Mouse (Mus musculus) lung, embryonic 14.5 days (tissue): ENCODE results near the gene Mpp2. TPM values are rescaled to one million over a fixed set of nuclear protein-coding genes. Genes with fewer than 3 reads are reported as not detected.
A peak's percentile ranks its signal among the peaks of the same experiment; 100 is the strongest.

Experiments used
- ATAC-seq: fragments of 200-750 bp; cut with Nextera tagmentation; 2 replicates; pipeline ENCODE4 v1.8.0; 2017; ENCODE audit warnings: mild to moderate bottlenecking, moderate TSS enrichment, moderate library complexity; ENCODE audit not compliant: insufficient read depth
- DNase-seq: peaks from one replicate; pipeline ENCODE4 v3.0.0-alpha.2; 2015
- H3K27ac ChIP-seq: fragments of 300-500 bp; sonication (generic); 2 replicates; pipeline ENCODE4 v1.5.1; 2014; ENCODE audit warnings: low read depth, mild to moderate bottlenecking, moderate library complexity
- H3K27me3 ChIP-seq: fragments of 300-500 bp; sonication (generic); 2 replicates; pipeline ENCODE4 v1.6.1; 2014; ENCODE audit warnings: low read length, control low read depth; ENCODE audit not compliant: insufficient read depth
- H3K36me3 ChIP-seq: fragments of 300-500 bp; sonication (generic); 2 replicates; pipeline ENCODE4 v1.6.1; 2014; ENCODE audit warnings: control low read depth; ENCODE audit not compliant: insufficient read depth
- H3K4me1 ChIP-seq: fragments of 300-500 bp; sonication (generic); 2 replicates; pipeline ENCODE4 v1.6.1; 2014; ENCODE audit warnings: antibody characterized with exemption, control low read depth; ENCODE audit not compliant: insufficient read depth
- H3K4me2 ChIP-seq: fragments of 300-500 bp; sonication (generic); 2 replicates; pipeline ENCODE4 v1.6.1; 2014; ENCODE audit warnings: mild to moderate bottlenecking
- H3K4me3 ChIP-seq: fragments of 300-500 bp; sonication (generic); 2 replicates; pipeline ENCODE4 v1.5.1; 2014; ENCODE audit warnings: low read depth, low read length
- H3K9ac ChIP-seq: fragments of 300-500 bp; sonication (generic); 2 replicates; pipeline ENCODE4 v1.6.1; 2014
- H3K9me3 ChIP-seq: fragments of 300-500 bp; sonication (generic); 2 replicates; pipeline ENCODE4 v1.6.1; 2016; ENCODE audit warnings: low read depth, low read length, control low read depth
- CTCF ChIP-seq: IDR thresholded peaks from 2 replicates; pipeline ENCODE4 v1.5.1; 2016; ENCODE audit warnings: antibody characterized with exemption, low read depth
- WGBS: fragments of 180-500 bp; shearing (Covaris S2); extraction: QIAGEN DNeasy Blood & Tissue Kit; methylation state at CpG from one replicate; pipeline ENCODE4 v1.1.7; 2014; 5-methylcytosine and 5-hydroxymethylcytosine counted together
- polyA plus RNA-seq: library from polyadenylated mRNA; unstranded; fragments of >200 nt; fragmentation: Nextera tagmentation; extraction: Ambion mirVana; gene quantifications from 2 replicates; pipeline ENCODE4 v1.2.1, GENCODE M21; 2014

Gene Mpp2
- polyA plus RNA-seq, 1 experiment from 2014 or later, result 6.3 TPM

DNA sequence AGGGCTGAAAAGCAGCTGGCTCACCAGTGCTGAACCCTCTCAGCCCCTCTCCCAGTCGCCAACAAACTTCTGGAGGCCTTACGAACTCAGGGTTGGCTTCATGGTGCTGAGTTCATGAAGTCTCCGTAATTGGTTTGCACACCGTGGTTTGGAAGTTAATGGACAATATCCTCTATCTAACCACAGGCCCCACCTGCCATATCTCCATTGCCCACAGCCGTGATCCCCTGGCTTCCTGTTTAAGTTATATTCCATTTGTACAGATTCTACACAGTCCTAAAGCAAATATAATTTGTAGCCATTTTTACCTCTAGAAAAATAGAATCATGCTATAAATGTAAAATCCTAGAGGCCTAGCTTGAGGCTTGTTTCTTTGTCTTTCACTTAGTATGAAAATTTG is 15.6 kb downstream of the Mpp2 start:
- Histone ChIP-seq H3K36me3 (no peaks in the 10 kb centered on the region; the same call in 1 of the 2 replicates), H3K9ac (no peak overlapping the region), H3K9me3 (no peaks in the 10 kb centered on the region), H3K27ac (no peak overlapping the region), H3K27me3 (no peaks in the 10 kb centered on the region), H3K4me3 (no peak overlapping the region), H3K4me1 (0 out of 2 replicates have a peak, but pooled peaks cover 3% of the 10 kb centered on the region), H3K4me2 (no peak overlapping the region)
- 67% methylated on average over 5 of the region's 5 CpGs for WGBS
- no peak for TF ChIP-seq CTCF
- no peak for DNase-seq
- ATAC-seq, result no peak

DNA sequence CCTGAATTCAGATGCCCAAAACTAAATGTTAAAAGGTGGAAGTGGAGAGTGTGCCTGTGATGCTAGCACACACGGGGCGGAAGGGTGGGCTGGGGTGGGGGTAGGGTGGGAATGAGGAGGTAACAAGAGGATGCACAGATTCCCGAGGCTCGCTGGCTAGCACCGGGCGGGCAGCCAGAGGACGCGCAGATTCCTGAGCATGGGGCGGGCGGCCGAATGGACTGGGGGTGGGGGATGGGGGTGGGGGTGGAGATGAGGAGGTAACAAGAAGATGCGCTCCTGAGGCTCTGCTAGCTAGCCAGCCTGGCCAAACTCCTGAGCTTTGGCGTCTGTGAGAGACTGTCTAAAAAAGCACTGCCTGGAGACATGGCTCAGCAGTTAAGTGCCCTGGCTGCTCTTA is 17.9 kb downstream of the Mpp2 start:
- H3K4me1 ChIP-seq, result 0 out of 2 replicates have a peak, but pooled peaks cover 3% of the 10 kb centered on the region
- no peak for TF ChIP-seq CTCF
- peak; percentile 65; the same call in 1 of the 2 replicates for ATAC-seq
- no peak overlapping the region for H3K27ac ChIP-seq
- H3K4me3 ChIP-seq, result no peak overlapping the region
- peak overlapping the region; percentile 51 for H3K4me2 ChIP-seq
- no peaks in the 10 kb centered on the region for H3K9me3 ChIP-seq
- H3K27me3 ChIP-seq, result no peaks in the 10 kb centered on the region
- no peaks in the 10 kb centered on the region for H3K36me3 ChIP-seq
- 2% methylated on average over 13 of the region's 13 CpGs for WGBS
- H3K9ac ChIP-seq, result no peak overlapping the region
- DNase-seq, result peak; percentile 74

DNA sequence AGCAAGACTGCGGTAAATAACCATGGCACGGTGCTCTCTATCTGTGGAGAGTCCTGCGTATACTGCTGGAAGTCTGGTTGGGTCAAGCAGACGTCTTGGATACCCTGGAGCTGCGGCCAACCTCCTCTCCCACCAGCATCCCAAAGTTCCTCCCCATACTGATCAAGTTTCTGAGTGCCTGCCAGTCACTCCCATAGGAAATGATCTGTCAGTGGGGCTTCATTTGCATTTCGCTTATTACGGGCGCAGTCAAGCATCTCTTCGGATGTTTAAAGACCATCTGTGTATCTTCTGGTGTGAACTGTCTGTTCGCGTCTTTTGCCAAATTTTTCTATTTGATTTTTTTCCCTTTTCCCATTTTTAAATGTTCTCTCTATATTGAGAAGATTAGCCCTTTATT is 18.7 kb downstream of the Mpp2 start:
- DNase-seq, result no peak
- Histone ChIP-seq H3K27ac (no peak overlapping the region), H3K27me3 (no peaks in the 10 kb centered on the region), H3K4me1 (0 out of 2 replicates have a peak, but pooled peaks cover 3% of the 10 kb centered on the region), H3K9me3 (no peaks in the 10 kb centered on the region), H3K9ac (no peak overlapping the region), H3K36me3 (no peaks in the 10 kb centered on the region), H3K4me2 (no peak overlapping the region), H3K4me3 (no peak overlapping the region)
- TF ChIP-seq CTCF, result no peak
- WGBS, result 53% methylated on average over 11 of the region's 11 CpGs
- ATAC-seq, result no peak

DNA sequence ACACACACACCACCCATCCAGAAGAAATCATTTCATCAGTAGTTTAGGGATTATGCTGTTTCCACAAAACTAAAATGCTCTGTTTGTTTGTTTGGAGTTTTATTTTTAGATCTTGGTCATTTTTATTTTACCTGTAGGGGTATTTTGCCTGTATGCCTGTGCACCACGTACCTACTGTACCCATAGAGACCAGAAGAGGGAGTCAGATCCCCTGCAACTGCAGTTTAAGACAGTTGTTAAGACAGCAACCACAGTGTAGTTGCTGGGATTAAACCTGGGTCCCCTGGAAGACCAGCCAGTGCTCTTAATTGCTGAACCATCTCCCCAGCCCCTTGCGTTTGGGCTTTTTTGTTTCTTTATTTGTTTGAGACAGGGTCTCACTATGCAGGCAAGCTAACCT is 19.3 kb downstream of the Mpp2 start:
- H3K9me3 ChIP-seq, result no peaks in the 10 kb centered on the region
- no peak overlapping the region for H3K9ac ChIP-seq
- WGBS, result 43% methylated on average over 2 of the region's 2 CpGs
- peak; percentile 55 for TF ChIP-seq CTCF
- 0 out of 2 replicates have a peak, but pooled peaks cover 3% of the 10 kb centered on the region for H3K4me1 ChIP-seq
- H3K4me2 ChIP-seq, result no peak overlapping the region
- no peak overlapping the region for H3K27ac ChIP-seq
- ATAC-seq (no peak), DNase-seq (peak; percentile 46)
- no peak overlapping the region for H3K4me3 ChIP-seq
- H3K36me3 ChIP-seq, result 0 out of 2 replicates have a peak, but pooled peaks cover 4% of the 10 kb centered on the region
- H3K27me3 ChIP-seq, result no peaks in the 10 kb centered on the region

GRCm38 (mm10) chr11:102063076-102063475 is 25.2 kb downstream of the Mpp2 start:
- no peak for DNase-seq
- Histone ChIP-seq H3K9ac (no peak overlapping the region), H3K27ac (no peak overlapping the region), H3K4me2 (no peak overlapping the region), H3K4me3 (no peak overlapping the region), H3K36me3 (0 out of 2 replicates have a peak, but pooled peaks cover 28% of the 10 kb centered on the region), H3K27me3 (no peaks in the 10 kb centered on the region), H3K9me3 (no peaks in the 10 kb centered on the region), H3K4me1 (no peaks in the 10 kb centered on the region)
- no peak for ATAC-seq
- 75% methylated on average over 13 of the region's 13 CpGs for WGBS
- no peak for TF ChIP-seq CTCF

- H3K9ac ChIP-seq, result no peak overlapping the region
- no peaks in the 10 kb centered on the region for H3K4me1 ChIP-seq
- no peak for TF ChIP-seq CTCF
- H3K36me3 ChIP-seq, result 0 out of 2 replicates have a peak, but pooled peaks cover 28% of the 10 kb centered on the region
- no peak for DNase-seq
- WGBS, result 28% methylated on average over 16 of the region's 16 CpGs
- peak overlapping the region; percentile 83 for H3K4me2 ChIP-seq
- no peak overlapping the region for H3K4me3 ChIP-seq
- no peaks in the 10 kb centered on the region for H3K9me3 ChIP-seq
- ATAC-seq, result no peak
- H3K27ac ChIP-seq, result no peak overlapping the region
- H3K27me3 ChIP-seq, result no peaks in the 10 kb centered on the region
Measured at GRCm38 (mm10) chr11:102061941-102062473, 26.3 kb downstream of the Mpp2 start.

GRCm38 (mm10) chr11:102061236-102061940 is 26.9 kb downstream of the Mpp2 start:
- no peaks in the 10 kb centered on the region for H3K27me3 ChIP-seq
- no peak overlapping the region for H3K27ac ChIP-seq
- no peaks in the 10 kb centered on the region for H3K4me1 ChIP-seq
- H3K4me3 ChIP-seq, result peak overlapping the region; percentile 26
- DNase-seq, result peak; percentile 89
- peak; percentile 98 for TF ChIP-seq CTCF
- peak overlapping the region; percentile 28; the same call in 1 of the 2 replicates for H3K9ac ChIP-seq
- H3K4me2 ChIP-seq, result peak overlapping the region; percentile 83
- 0 out of 2 replicates have a peak, but pooled peaks cover 28% of the 10 kb centered on the region for H3K36me3 ChIP-seq
- ATAC-seq, result peak; percentile 63; the same call in 1 of the 2 replicates
- no peaks in the 10 kb centered on the region for H3K9me3 ChIP-seq
- WGBS, result 5% methylated on average over 23 of the region's 23 CpGs
